Mouse (Mus musculus) layer of hippocampus, adult 18-20 months (tissue): Measurements from ENCODE around the gene Hspa1b. TPM values are rescaled to one million over a fixed set of nuclear protein-coding genes. Genes with fewer than 3 reads are reported as not detected.

Experiments
- DNase-seq, 2 experiments: peaks; one replicate each; pipeline ENCODE4 v3.0.0; 2022; ENCODE audit warnings: low spot score in 2 of 2
- total RNA-seq, 2 experiments: library from RNA; stranded (reverse); gene quantifications; 2 replicates each; pipeline ENCODE4 v1.2.3; 2021

Hspa1b gene
- total RNA-seq, 2 experiments from 2014 or later, result 27.5 to 37.5 TPM

GRCm38 (mm10) chr17:34931735-34932098, 27.3 kb downstream of the Hspa1b start:
- peak in 1 of 2 experiments; percentile 30 for DNase-seq

GRCm38 (mm10) chr17:34931061-34931734, 27.8 kb downstream of the Hspa1b start, which contains the start of gene Neu1:
Gene Neu1 (plus strand): TSS chr17:34931253.
- peak; percentile 97 to 99 for DNase-seq

GRCm38 (mm10) chr17:34928841-34929240, 30.2 kb downstream of the Hspa1b start:
- DNase-seq, result no peak

GRCm38 (mm10) chr17:34927306-34928019, 31.6 kb downstream of the Hspa1b start:
- peak in 1 of 2 experiments; percentile 39 for DNase-seq

GRCm38 (mm10) chr17:34924258-34924657, 34.8 kb downstream of the Hspa1b start:
- DNase-seq, result no peak

- DNase-seq, result no peak
These were observed 36.1 kb downstream of the Hspa1b start for GRCm38 (mm10) chr17:34922939-34923338.

- no peak for DNase-seq
These were observed 41.9 kb downstream of the Hspa1b start for GRCm38 (mm10) chr17:34917188-34917587.

- DNase-seq, result no peak
These were observed 42.7 kb downstream of the Hspa1b start for GRCm38 (mm10) chr17:34916316-34916715.

- no peak for DNase-seq
These were observed 43.6 kb downstream of the Hspa1b start for GRCm38 (mm10) chr17:34915410-34915831.

GRCm38 (mm10) chr17:34913930-34914665, 44.9 kb downstream of the Hspa1b start, which contains the start of gene Slc44a4:
Gene Slc44a4 (plus strand): TSS chr17:34914466.
- no peak for DNase-seq

GRCm38 (mm10) chr17:34911945-34912351, 47.1 kb downstream of the Hspa1b start:
- peak in 1 of 2 experiments; percentile 52 for DNase-seq

GRCm38 (mm10) chr17:34910982-34911381, 48.1 kb downstream of the Hspa1b start:
- DNase-seq, result no peak

Other genes starting within 250 kb of the Hspa1b start
- gene C4b, start 215.4 kb downstream of the Hspa1b start, total RNA-seq, result 10 to 100 TPM; 71.3 to 73.0 TPM
- gene Cyp21a1, start 154.7 kb downstream of the Hspa1b start, total RNA-seq, result under 1 TPM in 1 of 2 experiments, not detected in 1; 0.30 TPM
- 10 to 100 TPM; 50.8 to 53.8 TPM for gene Stk19, start 122.3 kb downstream of the Hspa1b start, total RNA-seq
- 10 to 100 TPM; 36.6 to 40.8 TPM for gene Dxo, start 122.2 kb downstream of the Hspa1b start, total RNA-seq
- 10 to 100 TPM; 70.1 to 74.2 TPM for gene Skiv2l, start 109.0 kb downstream of the Hspa1b start, total RNA-seq
- gene Nelfe, start 108.8 kb downstream of the Hspa1b start, total RNA-seq, result 10 to 100 TPM; 34.1 to 39.6 TPM
- gene Cfb, start 96.7 kb downstream of the Hspa1b start, total RNA-seq, result not detected
- 1 to 10 TPM; 8.6 to 8.8 TPM for gene Zbtb12, start 79.8 kb downstream of the Hspa1b start, total RNA-seq
- gene Gm20547, start 77.2 kb downstream of the Hspa1b start, total RNA-seq, result under 1 TPM in 1 of 2 experiments, not detected in 1; 0.10 TPM
- gene C2, start 61.0 kb downstream of the Hspa1b start, total RNA-seq, result 1 to 10 TPM in 1 of 2 experiments, under 1 TPM in 1; 0.89 to 3.1 TPM
- 100 to 1,000 TPM; 186 to 193 TPM for gene Ehmt2, start 60.8 kb downstream of the Hspa1b start, total RNA-seq
- under 1 TPM in 1 of 2 experiments, not detected in 1; 0.43 TPM for gene Slc44a4, start 44.8 kb downstream of the Hspa1b start, total RNA-seq
- gene Neu1, start 28.0 kb downstream of the Hspa1b start, total RNA-seq, result 10 to 100 TPM; 41.4 to 44.2 TPM
- not detected for gene Gm20481, start 10.7 kb upstream of the Hspa1b start, total RNA-seq
- 10 to 100 TPM; 24.3 to 27.8 TPM for gene Hspa1a, start 12.9 kb upstream of the Hspa1b start, total RNA-seq
- under 1 TPM; 0.12 to 0.48 TPM for gene Hspa1l, start 13.5 kb upstream of the Hspa1b start, total RNA-seq
- gene Lsm2, start 22.6 kb upstream of the Hspa1b start, total RNA-seq, result 10 to 100 TPM; 18.2 to 20.7 TPM
- gene Vars, start 41.7 kb upstream of the Hspa1b start, total RNA-seq, result 10 to 100 TPM; 46.6 to 50.4 TPM
- gene Vwa7, start 57.3 kb upstream of the Hspa1b start, total RNA-seq, result under 1 TPM; 0.15 to 0.22 TPM
- gene Sapcd1, start 68.8 kb upstream of the Hspa1b start, total RNA-seq, result 1 to 10 TPM in 1 of 2 experiments, not detected in 1; 1.4 TPM
- gene Msh5, start 87.5 kb upstream of the Hspa1b start, total RNA-seq, result 1 to 10 TPM; 1.5 to 1.6 TPM
- gene Clic1, start 90.7 kb upstream of the Hspa1b start, total RNA-seq, result 1 to 10 TPM; 7.7 to 8.3 TPM
- 10 to 100 TPM in 1 of 2 experiments, 1 to 10 TPM in 1; 9.4 to 11.0 TPM for gene Ddah2, start 99.8 kb upstream of the Hspa1b start, total RNA-seq
- not detected for gene Ly6g6c, start 106.2 kb upstream of the Hspa1b start, total RNA-seq
- gene Mpig6b, start 106.9 kb upstream of the Hspa1b start, total RNA-seq, result not detected
- 1 to 10 TPM; 3.6 to 5.0 TPM for gene Ly6g6e, start 117.7 kb upstream of the Hspa1b start, total RNA-seq
- gene Ly6g6d, start 118.8 kb upstream of the Hspa1b start, total RNA-seq, result 1 to 10 TPM in 1 of 2 experiments, under 1 TPM in 1; 0.87 to 2.0 TPM
- under 1 TPM; 0.57 to 0.58 TPM for gene Ly6g6f, start 126.4 kb upstream of the Hspa1b start, total RNA-seq
- 100 to 1,000 TPM in 1 of 2 experiments, 10 to 100 TPM in 1; 97.6 to 103 TPM for gene Abhd16a, start 130.0 kb upstream of the Hspa1b start, total RNA-seq
- not detected for gene Ly6g5c, start 149.0 kb upstream of the Hspa1b start, total RNA-seq
- gene Ly6g5b, start 156.2 kb upstream of the Hspa1b start, total RNA-seq, result under 1 TPM; 0.30 to 0.56 TPM
- gene Gpank1, start 162.2 kb upstream of the Hspa1b start, total RNA-seq, result 10 to 100 TPM; 15.2 to 17.1 TPM
- 100 to 1,000 TPM; 179 to 185 TPM for gene Csnk2b, start 162.8 kb upstream of the Hspa1b start, total RNA-seq
- 10 to 100 TPM; 22.5 to 28.9 TPM for gene D17H6S53E, start 167.1 kb upstream of the Hspa1b start, total RNA-seq
- gene Apom, start 172.8 kb upstream of the Hspa1b start, total RNA-seq, result not detected
- gene Bag6, start 175.9 kb upstream of the Hspa1b start, total RNA-seq, result 100 to 1,000 TPM; 323 to 339 TPM
- gene Prrc2a, start 205.7 kb upstream of the Hspa1b start, total RNA-seq, result 100 to 1,000 TPM; 317 to 343 TPM
- gene Aif1, start 216.8 kb upstream of the Hspa1b start, total RNA-seq, result 10 to 100 TPM in 1 of 2 experiments, 1 to 10 TPM in 1; 9.4 to 13.0 TPM
- 1 to 10 TPM; 5.5 to 6.7 TPM for gene Lst1, start 229.2 kb upstream of the Hspa1b start, total RNA-seq
- gene Ltb, start 235.2 kb upstream of the Hspa1b start, total RNA-seq, result under 1 TPM; 0.41 to 0.64 TPM
- not detected for gene Tnf, start 242.8 kb upstream of the Hspa1b start, total RNA-seq
- under 1 TPM; 0.22 to 0.41 TPM for gene Lta, start 246.1 kb upstream of the Hspa1b start, total RNA-seq